Mouse (Mus musculus): Measurements from ENCODE around the gene Trim7. TPM values are rescaled to one million over a fixed set of nuclear protein-coding genes. Genes with fewer than 3 reads are reported as not detected.
"Not testable (repeated sequence)": the region's sequence is repeated elsewhere in the genome, so short reads cannot be mapped to it uniquely, and the experiment has no call there.

Trim7 gene
- polyA plus RNA-seq, 1 experiment = 11.6 TPM

GRCm38 (mm10) chr11:48842378-48842792 lies 16.4 kb downstream of the Trim7 start:
- DNase-seq = no peak
- TF ChIP-seq CTCF (IDR thresholded peaks at IDR 0.05; ENCODE audit: insufficient read depth, low read length) (no peak), POLR2A (IDR thresholded peaks at IDR 0.05; ENCODE audit: borderline replicate concordance, extremely low read depth, low read depth, low read length) (no peak)
- Histone ChIP-seq H3K4me3 (replicated peaks; ENCODE audit: extremely low read depth, low read depth, low read length) (no peak overlapping the region), H3K4me1 (ENCODE audit: control insufficient read depth, insufficient read depth, low read length) (peaks cover 5% of the 10 kb centered on the region; the same call in 1 of the 2 replicates)
- WGBS = 64% methylated on average over 4 of the region's 4 CpGs

- TF ChIP-seq POLR2A (IDR thresholded peaks at IDR 0.05; ENCODE audit: borderline replicate concordance, extremely low read depth, low read depth, low read length) (no peak), CTCF (IDR thresholded peaks at IDR 0.05; ENCODE audit: insufficient read depth, low read length) (no peak)
- Histone ChIP-seq H3K4me1 (ENCODE audit: control insufficient read depth, insufficient read depth, low read length) (peaks cover 4% of the 10 kb centered on the region; the same call in 1 of the 2 replicates), H3K4me3 (replicated peaks; ENCODE audit: extremely low read depth, low read depth, low read length) (no peak overlapping the region)
- WGBS = 77% methylated on average over 11 of the region's 11 CpGs
- no peak for DNase-seq
Measured at GRCm38 (mm10) chr11:48843202-48843601, 17.3 kb downstream of the Trim7 start.

- 73% methylated on average over 6 of the region's 6 CpGs for WGBS
- H3K4me1 ChIP-seq (ENCODE audit: control insufficient read depth, insufficient read depth, low read length) = no peaks in the 10 kb centered on the region
- TF ChIP-seq CTCF (IDR thresholded peaks at IDR 0.05; ENCODE audit: insufficient read depth, low read length) = no peak
- TF ChIP-seq POLR2A (IDR thresholded peaks at IDR 0.05; ENCODE audit: borderline replicate concordance, extremely low read depth, low read depth, low read length) = no peak
- H3K4me3 ChIP-seq (replicated peaks; ENCODE audit: extremely low read depth, low read depth, low read length) = no peak overlapping the region
- no peak for DNase-seq
Measured at GRCm38 (mm10) chr11:48844309-48844708, 18.4 kb downstream of the Trim7 start.

- WGBS = 49% methylated on average over 13 of the region's 13 CpGs
- no peaks in the 10 kb centered on the region for H3K4me1 ChIP-seq (ENCODE audit: control insufficient read depth, insufficient read depth, low read length)
- TF ChIP-seq POLR2A (IDR thresholded peaks at IDR 0.05; ENCODE audit: borderline replicate concordance, extremely low read depth, low read depth, low read length) (no peak), CTCF (IDR thresholded peaks at IDR 0.05; ENCODE audit: insufficient read depth, low read length) (no peak)
- no peak overlapping the region for H3K4me3 ChIP-seq (replicated peaks; ENCODE audit: extremely low read depth, low read depth, low read length)
- no peak for DNase-seq
Measured at GRCm38 (mm10) chr11:48845244-48845815, 19.4 kb downstream of the Trim7 start.

- H3K4me3 ChIP-seq (replicated peaks; ENCODE audit: extremely low read depth, low read depth, low read length); DNase-seq; H3K4me1 ChIP-seq (ENCODE audit: control insufficient read depth, insufficient read depth, low read length): not testable (repeated sequence)
- WGBS = 82% methylated on average over 2 of the region's 2 CpGs
Measured at GRCm38 (mm10) chr11:48846362-48846761, 20.4 kb downstream of the Trim7 start.

GRCm38 (mm10) chr11:48846881-48847280 lies 20.9 kb downstream of the Trim7 start:
- Histone ChIP-seq H3K4me3 (replicated peaks; ENCODE audit: extremely low read depth, low read depth, low read length) (no peak overlapping the region), H3K4me1 (ENCODE audit: control insufficient read depth, insufficient read depth, low read length) (no peaks in the 10 kb centered on the region)
- 75% methylated on average over 5 of the region's 5 CpGs for WGBS
- DNase-seq = no peak
- TF ChIP-seq POLR2A (IDR thresholded peaks at IDR 0.05; ENCODE audit: borderline replicate concordance, extremely low read depth, low read depth, low read length) (no peak), CTCF (IDR thresholded peaks at IDR 0.05; ENCODE audit: insufficient read depth, low read length) (no peak)

GRCm38 (mm10) chr11:48850240-48850639 lies 24.3 kb downstream of the Trim7 start:
- Histone ChIP-seq H3K4me1 (ENCODE audit: control insufficient read depth, insufficient read depth, low read length) (peaks cover 7% of the 10 kb centered on the region), H3K4me3 (replicated peaks; ENCODE audit: extremely low read depth, low read depth, low read length) (no peak overlapping the region)
- 34% methylated on average over 2 of the region's 2 CpGs for WGBS
- TF ChIP-seq POLR2A (IDR thresholded peaks at IDR 0.05; ENCODE audit: borderline replicate concordance, extremely low read depth, low read depth, low read length) = no peak
- TF ChIP-seq CTCF (IDR thresholded peaks at IDR 0.05; ENCODE audit: insufficient read depth, low read length) = no peak
- DNase-seq = no peak

- no peak for DNase-seq
- WGBS = 82% methylated on average over 4 of the region's 4 CpGs
Measured at GRCm38 (mm10) chr11:48851270-48851995, 25.5 kb downstream of the Trim7 start.

GRCm38 (mm10) chr11:48852190-48852589 lies 26.2 kb downstream of the Trim7 start:
- DNase-seq = no peak
- no peak overlapping the region for H3K4me3 ChIP-seq (replicated peaks; ENCODE audit: extremely low read depth, low read depth, low read length)
- peaks cover 7% of the 10 kb centered on the region for H3K4me1 ChIP-seq (ENCODE audit: control insufficient read depth, insufficient read depth, low read length)
- TF ChIP-seq POLR2A (IDR thresholded peaks at IDR 0.05; ENCODE audit: borderline replicate concordance, extremely low read depth, low read depth, low read length) (no peak), CTCF (IDR thresholded peaks at IDR 0.05; ENCODE audit: insufficient read depth, low read length) (no peak)
- 78% methylated on average over 4 of the region's 4 CpGs for WGBS

More at GRCm38 (mm10) chr11:48851270-48851995, 25.5 kb downstream of the Trim7 start:
- peaks cover 7% of the 10 kb centered on the region for H3K4me1 ChIP-seq (ENCODE audit: control insufficient read depth, insufficient read depth, low read length)
- TF ChIP-seq POLR2A (IDR thresholded peaks at IDR 0.05; ENCODE audit: borderline replicate concordance, extremely low read depth, low read depth, low read length) = no peak
- 0 out of 2 replicates have a peak, but pooled peaks have one; percentile 24 for TF ChIP-seq CTCF (IDR thresholded peaks at IDR 0.05; ENCODE audit: insufficient read depth, low read length)
- no peak overlapping the region for H3K4me3 ChIP-seq (replicated peaks; ENCODE audit: extremely low read depth, low read depth, low read length)
